Mouse (Mus musculus): ENCODE measurements around the gene Erbin.

GRCm38 (mm10) chr13:103806210-103806851 is 114.0 kb downstream of the Erbin start:
- TF ChIP-seq CTCF (IDR thresholded peaks at IDR 0.05; ENCODE audit: extremely low read depth, insufficient read length, insufficient replicate concordance, low read depth, low read length), result no peak
- TF ChIP-seq POLR2A (IDR thresholded peaks at IDR 0.05; ENCODE audit: low read depth, low read length), result no peak
